Mouse (Mus musculus) liver, embryonic 11.5 days (tissue): ENCODE measurements around the gene Jak3. TPM values are rescaled to one million over a fixed set of nuclear protein-coding genes. Genes with fewer than 3 reads are reported as not detected.
"Not testable (repeated sequence)": the region's sequence is repeated elsewhere in the genome, so short reads cannot be mapped to it uniquely, and the experiment has no call there.

ENCODE experiments used
- ATAC-seq: fragments of 200-750 bp; cut with Nextera tagmentation; replicated peaks from 2 replicates; pipeline ENCODE4 v1.8.0; 2017; ENCODE audit warnings: moderate number of reproducible peaks, mild to moderate bottlenecking, moderate TSS enrichment, moderate library complexity; ENCODE audit not compliant: low FRiP score
- DNase-seq: peaks from one replicate; pipeline ENCODE4 v3.0.0-alpha.2; 2017; ENCODE audit warnings: low spot score
- H3K27ac ChIP-seq: fragments of 300-500 bp; sonication (generic); 2 replicates; pipeline ENCODE4 v1.5.1; 2014; ENCODE audit warnings: mild to moderate bottlenecking, low read depth, low read length, control low read depth
- H3K27me3 ChIP-seq: fragments of 300-500 bp; sonication (generic); replicated peaks from 2 replicates; pipeline ENCODE4 v1.6.1; 2014; ENCODE audit warnings: low read length, mixed read lengths; ENCODE audit not compliant: control insufficient read depth, insufficient read depth
- H3K36me3 ChIP-seq: fragments of 300-500 bp; sonication (generic); 2 replicates; pipeline ENCODE4 v1.6.1; 2014; ENCODE audit warnings: mild to moderate bottlenecking, low read length, moderate library complexity, mixed read lengths; ENCODE audit not compliant: control insufficient read depth, insufficient read depth
- H3K4me1 ChIP-seq: fragments of 300-500 bp; sonication (generic); replicated peaks from 2 replicates; pipeline ENCODE4 v1.6.1; 2014; ENCODE audit warnings: low read length, mixed read lengths; ENCODE audit not compliant: control insufficient read depth, insufficient read depth
- H3K4me2 ChIP-seq: fragments of 300-500 bp; sonication (generic); 2 replicates; pipeline ENCODE4 v1.6.1; 2014; ENCODE audit warnings: mild to moderate bottlenecking, control low read depth, moderate library complexity
- H3K4me3 ChIP-seq: fragments of 300-500 bp; sonication (generic); 2 replicates; pipeline ENCODE4 v1.5.1; 2014; ENCODE audit warnings: low read depth, low read length, control low read depth
- H3K9ac ChIP-seq: fragments of 300-500 bp; sonication (generic); 2 replicates; pipeline ENCODE4 v1.6.1; 2014; ENCODE audit warnings: low read depth, low read length, control low read depth
- H3K9me3 ChIP-seq: fragments of 300-500 bp; sonication (generic); 2 replicates; pipeline ENCODE4 v1.6.1; 2016; ENCODE audit warnings: low read length, inconsistent platforms, mixed read lengths; ENCODE audit not compliant: control insufficient read depth
- whole genome bisulfite sequencing: fragments of 180-500 bp; shearing (Covaris S2); extraction: QIAGEN DNeasy Blood & Tissue Kit; methylation state at CpG from one replicate; pipeline ENCODE4 v1.1.7; 2014; 5-methylcytosine and 5-hydroxymethylcytosine counted together
- polyA plus RNA-seq: library from polyadenylated mRNA; unstranded; fragments of >200 nt; fragmentation: Nextera tagmentation; extraction: Ambion mirVana; gene quantifications from 2 replicates; pipeline ENCODE4 v1.2.1, GENCODE M21; 2014

Jak3 gene
- polyA plus RNA-seq, 1 experiment from 2014 or later = 10.1 TPM

- Histone ChIP-seq H3K9ac (0 out of 2 replicates have a peak overlapping the region, but pooled peaks have one; percentile 22), H3K36me3 (no peaks in the 10 kb centered on the region), H3K4me3 (no peak overlapping the region), H3K9me3 (no peaks in the 10 kb centered on the region), H3K4me1 (peaks cover 7% of the 10 kb centered on the region), H3K4me2 (no peak overlapping the region), H3K27ac (no peak overlapping the region), H3K27me3 (peaks cover 100% of the 10 kb centered on the region)
- DNase-seq (no peak), ATAC-seq (no peak)
- WGBS = 24% methylated on average over 8 of the region's 8 CpGs
Measured at GRCm38 (mm10) chr8:71687616-71688015, 11.5 kb downstream of the Jak3 start.

- peaks cover 13% of the 10 kb centered on the region for H3K4me1 ChIP-seq
- no peak within 1 kb of the TSS for H3K4me2 ChIP-seq
- no peaks in the 10 kb centered on the region for H3K9me3 ChIP-seq
- H3K4me3 ChIP-seq = no peak within 1 kb of the TSS
- H3K36me3 ChIP-seq = no peaks in the 10 kb centered on the region
- H3K27me3 ChIP-seq = peaks cover 100% of the 10 kb centered on the region
- no peak within 1 kb of the TSS for H3K27ac ChIP-seq
- ATAC-seq (no peak), DNase-seq (no peak)
- WGBS = 11% methylated on average over 33 of the region's 33 CpGs
- H3K9ac ChIP-seq = no peak within 1 kb of the TSS
Measured at GRCm38 (mm10) chr8:71689028-71689427, 12.9 kb downstream of the Jak3 start, which contains the start of gene Insl3. Gene Insl3, plus strand, starts transcription at chr8:71689214.

- Histone ChIP-seq H3K4me2 (no peak overlapping the region), H3K27me3 (peaks cover 81% of the 10 kb centered on the region), H3K27ac (no peak overlapping the region), H3K9me3 (no peaks in the 10 kb centered on the region), H3K9ac (no peak overlapping the region), H3K4me3 (no peak overlapping the region), H3K4me1 (peaks cover 7% of the 10 kb centered on the region), H3K36me3 (no peaks in the 10 kb centered on the region)
- WGBS = 6% methylated on average over 30 of the region's 30 CpGs
- no peak for ATAC-seq
- DNase-seq = no peak
Measured at GRCm38 (mm10) chr8:71692509-71692908, 16.4 kb downstream of the Jak3 start.

- no peak for DNase-seq
- Histone ChIP-seq H3K36me3 (no peaks in the 10 kb centered on the region), H3K4me1 (peaks cover 6% of the 10 kb centered on the region), H3K4me3 (peak overlapping the region; percentile 22; the same call in 1 of the 2 replicates), H3K27ac (no peak overlapping the region), H3K9me3 (no peaks in the 10 kb centered on the region), H3K9ac (no peak overlapping the region), H3K27me3 (peaks cover 76% of the 10 kb centered on the region), H3K4me2 (peak overlapping the region; percentile 36)
- ATAC-seq = 0 out of 2 replicates have a peak, but pooled peaks have one; percentile 10
- 12% methylated on average over 68 of the region's 68 CpGs for WGBS
Measured at GRCm38 (mm10) chr8:71693166-71694041, 17.3 kb downstream of the Jak3 start.

- 60% methylated on average over 12 of the region's 12 CpGs for WGBS
- not testable (repeated sequence) for H3K4me3 ChIP-seq, H3K4me1 ChIP-seq, H3K4me2 ChIP-seq, H3K27ac ChIP-seq, DNase-seq, H3K36me3 ChIP-seq, H3K9me3 ChIP-seq, H3K9ac ChIP-seq, ATAC-seq
- peaks cover 74% of the 10 kb centered on the region for H3K27me3 ChIP-seq
Measured at GRCm38 (mm10) chr8:71695456-71695855, 19.4 kb downstream of the Jak3 start.

GRCm38 (mm10) chr8:71700493-71701269, 24.6 kb downstream of the Jak3 start:
- Histone ChIP-seq H3K27ac (no peak overlapping the region), H3K4me1 (peaks cover 20% of the 10 kb centered on the region), H3K9me3 (no peaks in the 10 kb centered on the region), H3K4me2 (peak overlapping the region; percentile 61), H3K27me3 (peaks cover 61% of the 10 kb centered on the region), H3K36me3 (no peaks in the 10 kb centered on the region), H3K4me3 (peak overlapping the region; percentile 29), H3K9ac (no peak overlapping the region)
- 8% methylated on average over 29 of the region's 29 CpGs for WGBS
- no peak for DNase-seq
- ATAC-seq = no peak

GRCm38 (mm10) chr8:71701414-71702086, 25.5 kb downstream of the Jak3 start, which contains the start of gene B3gnt3:
Gene B3gnt3, minus strand, starts transcription at chr8:71701789.
- H3K4me3 ChIP-seq = peak within 1 kb of the TSS; percentile 29
- DNase-seq = no peak
- ATAC-seq = no peak
- no peaks in the 10 kb centered on the region for H3K9me3 ChIP-seq
- H3K27me3 ChIP-seq = peaks cover 61% of the 10 kb centered on the region
- H3K27ac ChIP-seq = peak within 1 kb of the TSS; percentile 52; the same call in 1 of the 2 replicates
- peak within 1 kb of the TSS; percentile 50; the same call in 1 of the 2 replicates for H3K9ac ChIP-seq
- WGBS = 13% methylated on average over 32 of the region's 34 CpGs
- no peaks in the 10 kb centered on the region for H3K36me3 ChIP-seq
- H3K4me1 ChIP-seq = peaks cover 20% of the 10 kb centered on the region
- peak within 1 kb of the TSS; percentile 61 for H3K4me2 ChIP-seq

- 19% methylated on average over 4 of the region's 4 CpGs for WGBS
- DNase-seq = no peak
- peaks cover 20% of the 10 kb centered on the region for H3K4me1 ChIP-seq
- peaks cover 61% of the 10 kb centered on the region for H3K27me3 ChIP-seq
- no peaks in the 10 kb centered on the region for H3K36me3 ChIP-seq
- H3K9ac ChIP-seq = no peak overlapping the region
- H3K27ac ChIP-seq = no peak overlapping the region
- H3K4me3 ChIP-seq = no peak overlapping the region
- no peak for ATAC-seq
- no peaks in the 10 kb centered on the region for H3K9me3 ChIP-seq
- H3K4me2 ChIP-seq = peak overlapping the region; percentile 61
Measured at GRCm38 (mm10) chr8:71702087-71702432, 26.0 kb downstream of the Jak3 start.
